Mouse (Mus musculus) MEL (cell line): ENCODE results near the gene Pfkm. TPM values are rescaled to one million over a fixed set of nuclear protein-coding genes. Genes with fewer than 3 reads are reported as not detected.

ENCODE experiments used
- DNase-seq: peaks from one replicate; pipeline ENCODE4 v3.0.0; 2011; ENCODE audit warnings: low read depth, low spot score
- H3K27ac ChIP-seq: 2 replicates; pipeline ENCODE4 v1.5.1; 2012; ENCODE audit warnings: low read depth, mild to moderate bottlenecking, control low read depth, low read length, moderate library complexity; ENCODE audit not compliant: control insufficient read depth
- H3K27me3 ChIP-seq, 2 experiments: fragments of 150-350 bp in 1 of 2; sonication (generic) in 1 of 2; 2 replicates each; pipeline ENCODE4 v1.6.1; 2012; ENCODE audit warnings: low read length in 2 of 2, mild to moderate bottlenecking in 2 of 2, improper control_type of control experiment in 1 of 2, moderate library complexity in 1 of 2; ENCODE audit not compliant: insufficient read depth in 2 of 2, control insufficient read depth in 1 of 2
- H3K36me3 ChIP-seq, 2 experiments: 2 replicates each; pipeline ENCODE4 v1.6.1; 2012 to 2014; ENCODE audit warnings: low read length in 2 of 2, improper control_type of control experiment in 1 of 2, inconsistent platforms in 1 of 2, mild to moderate bottlenecking in 1 of 2; ENCODE audit not compliant: insufficient read depth in 2 of 2, control insufficient read depth in 1 of 2
- H3K4me1 ChIP-seq, 2 experiments: fragments of 150-350 bp in 1 of 2; sonication (generic) in 1 of 2; 2 replicates each; pipeline ENCODE4 v1.6.1; 2012; ENCODE audit warnings: low read length in 2 of 2, improper control_type of control experiment in 1 of 2, mild to moderate bottlenecking in 1 of 2; ENCODE audit not compliant: insufficient read depth in 2 of 2, control insufficient read depth in 1 of 2
- H3K4me3 ChIP-seq, 2 experiments: fragments of 150-350 bp in 1 of 2; sonication (generic) in 1 of 2; 2 replicates each; pipeline ENCODE4 v1.5.1; 2012; ENCODE audit warnings: low read depth in 2 of 2, low read length in 2 of 2, mild to moderate bottlenecking in 2 of 2, moderate library complexity in 2 of 2, control low read depth in 1 of 2, improper control_type of control experiment in 1 of 2; ENCODE audit not compliant: control insufficient read depth in 1 of 2, insufficient read depth in 1 of 2
- H3K79me2 ChIP-seq: 2 replicates; pipeline ENCODE4 v1.6.1; 2012; ENCODE audit warnings: mild to moderate bottlenecking, low read length, moderate library complexity; ENCODE audit not compliant: control insufficient read depth, poor library complexity, insufficient read depth
- H3K9ac ChIP-seq: 2 replicates; pipeline ENCODE4 v1.6.1; 2012; ENCODE audit warnings: low read depth, mild to moderate bottlenecking, control low read depth, low read length, moderate library complexity; ENCODE audit not compliant: control insufficient read depth, poor library complexity, severe bottlenecking
- H3K9me3 ChIP-seq: fragments of 150-350 bp; sonication (generic); replicated peaks from 2 replicates; pipeline ENCODE4 v1.6.1; 2012; ENCODE audit warnings: mild to moderate bottlenecking, low read length, improper control_type of control experiment, moderate library complexity; ENCODE audit not compliant: insufficient read depth
- BHLHE40 ChIP-seq: IDR thresholded peaks from 2 replicates; pipeline ENCODE4 v1.6.1; 2012; ENCODE audit warnings: low read depth, mild to moderate bottlenecking, inconsistent platforms, low read length, improper control_type of control experiment, borderline replicate concordance
- CTCF ChIP-seq, 3 experiments: IDR thresholded peaks in 2 of 3; conservative IDR thresholded peaks in 1 of 3; 2 replicates each; pipeline ENCODE4 v1.5.1; 2011 to 2012; ENCODE audit warnings: low read length in 3 of 3, low read depth in 2 of 3, mild to moderate bottlenecking in 2 of 3, improper control_type of control experiment in 1 of 3, inconsistent platforms in 1 of 3, mixed read lengths in 1 of 3, moderate library complexity in 1 of 3; ENCODE audit not compliant: control insufficient read depth in 1 of 3, insufficient read depth in 1 of 3, poor library complexity in 1 of 3, severe bottlenecking in 1 of 3
- E2F4 ChIP-seq: IDR thresholded peaks from 2 replicates; pipeline ENCODE4 v1.6.1; 2011; ENCODE audit warnings: low read depth, low read length, improper control_type of control experiment, borderline replicate concordance
- ELF1 ChIP-seq: IDR thresholded peaks from 2 replicates; pipeline ENCODE4 v1.6.1; 2014; ENCODE audit warnings: low read depth, mild to moderate bottlenecking, inconsistent platforms, low read length, improper control_type of control experiment, moderate library complexity
- EP300 ChIP-seq, 2 experiments: IDR thresholded peaks; 2 replicates each; pipeline ENCODE4 v1.6.1; 2011; ENCODE audit warnings: improper control_type of control experiment in 2 of 2, low read length in 2 of 2, low read depth in 1 of 2, mild to moderate bottlenecking in 1 of 2
- ETS1 ChIP-seq: IDR thresholded peaks from 2 replicates; pipeline ENCODE4 v1.6.1; 2012; ENCODE audit warnings: low read depth, mild to moderate bottlenecking, inconsistent platforms, low read length, improper control_type of control experiment, moderate library complexity
- GABPA ChIP-seq: IDR thresholded peaks from 2 replicates; pipeline ENCODE4 v1.6.1; 2012; ENCODE audit warnings: low read depth, mild to moderate bottlenecking, inconsistent platforms, low read length, improper control_type of control experiment, moderate library complexity
- GATA1 ChIP-seq: IDR thresholded peaks from 2 replicates; pipeline ENCODE4 v1.6.1; 2011; ENCODE audit warnings: low read depth, low read length, improper control_type of control experiment
- HCFC1 ChIP-seq: IDR thresholded peaks from 2 replicates; pipeline ENCODE4 v1.6.1; 2012; ENCODE audit warnings: low read depth, mild to moderate bottlenecking, inconsistent platforms, low read length, improper control_type of control experiment, moderate library complexity
- JUND ChIP-seq: IDR thresholded peaks from 2 replicates; pipeline ENCODE4 v1.6.1; 2011; ENCODE audit warnings: low read depth, mild to moderate bottlenecking, improper control_type of control experiment, low read length
- KAT2A ChIP-seq: conservative IDR thresholded peaks from 2 replicates; pipeline ENCODE4 v1.6.1; 2012; ENCODE audit warnings: low read depth, low read length, improper control_type of control experiment, inconsistent platforms
- MAFK ChIP-seq: IDR thresholded peaks from 2 replicates; pipeline ENCODE4 v1.6.1; 2011; ENCODE audit warnings: low read depth, mild to moderate bottlenecking, low read length, improper control_type of control experiment, borderline replicate concordance
- MAX ChIP-seq: IDR thresholded peaks from 2 replicates; pipeline ENCODE4 v1.6.1; 2011; ENCODE audit warnings: low read length, improper control_type of control experiment
- MAZ ChIP-seq: IDR thresholded peaks from 2 replicates; pipeline ENCODE4 v1.6.1; 2012; ENCODE audit warnings: low read depth, mild to moderate bottlenecking, inconsistent platforms, low read length, improper control_type of control experiment
- MXI1 ChIP-seq: IDR thresholded peaks from 2 replicates; pipeline ENCODE4 v1.6.1; 2011; ENCODE audit warnings: mild to moderate bottlenecking, low read depth, low read length, improper control_type of control experiment
- MYB ChIP-seq: IDR thresholded peaks from 2 replicates; pipeline ENCODE4 v1.6.1; 2011; ENCODE audit warnings: mild to moderate bottlenecking, low read depth, low read length, improper control_type of control experiment
- MYC ChIP-seq: IDR thresholded peaks from 2 replicates; pipeline ENCODE4 v1.6.1; 2011; ENCODE audit warnings: low read depth, mild to moderate bottlenecking, low read length, improper control_type of control experiment, moderate library complexity
- NELFE ChIP-seq: IDR thresholded peaks from 2 replicates; pipeline ENCODE4 v1.6.1; 2011; ENCODE audit warnings: low read depth, low read length, improper control_type of control experiment
- NRF1 ChIP-seq: IDR thresholded peaks from 2 replicates; pipeline ENCODE4 v1.6.1; 2014; ENCODE audit warnings: low read depth, mild to moderate bottlenecking, inconsistent platforms, low read length, improper control_type of control experiment, moderate library complexity; ENCODE audit not compliant: poor library complexity, insufficient read depth, severe bottlenecking
- POLR2A ChIP-seq, 2 experiments: IDR thresholded peaks; 2 replicates each; pipeline ENCODE4 v1.6.1; 2011 to 2012; ENCODE audit warnings: low read length in 2 of 2, mild to moderate bottlenecking in 2 of 2, control low read depth in 1 of 2, improper control_type of control experiment in 1 of 2, low read depth in 1 of 2, moderate library complexity in 1 of 2; ENCODE audit not compliant: control insufficient read depth in 1 of 2, insufficient read depth in 1 of 2, poor library complexity in 1 of 2
- POLR2AphosphoS2 ChIP-seq: IDR thresholded peaks from 2 replicates; pipeline ENCODE4 v1.6.1; 2011; ENCODE audit warnings: low read length, improper control_type of control experiment
- POLR2AphosphoS5 ChIP-seq: IDR thresholded peaks from 2 replicates; pipeline ENCODE4 v1.6.1; 2012; ENCODE audit warnings: low read depth, borderline replicate concordance, mild to moderate bottlenecking, inconsistent platforms, low read length, moderate library complexity, mixed read lengths
- RAD21 ChIP-seq: IDR thresholded peaks from 2 replicates; pipeline ENCODE4 v1.6.1; 2011; ENCODE audit warnings: mild to moderate bottlenecking, low read depth, low read length, improper control_type of control experiment
- RCOR1 ChIP-seq: IDR thresholded peaks from 2 replicates; pipeline ENCODE4 v1.6.1; 2012; ENCODE audit warnings: low read depth, mild to moderate bottlenecking, inconsistent platforms, low read length, improper control_type of control experiment
- SMC3 ChIP-seq: IDR thresholded peaks from 2 replicates; pipeline ENCODE4 v1.6.1; 2011; ENCODE audit warnings: low read depth, low read length, improper control_type of control experiment
- TAL1 ChIP-seq: IDR thresholded peaks from 2 replicates; pipeline ENCODE4 v1.6.1; 2012; ENCODE audit warnings: mild to moderate bottlenecking, inconsistent platforms, low read length, moderate library complexity, mixed read lengths
- TBP ChIP-seq: IDR thresholded peaks from 2 replicates; pipeline ENCODE4 v1.8.0; 2011; ENCODE audit warnings: low read depth, low read length, improper control_type of control experiment
- TCF12 ChIP-seq: IDR thresholded peaks from 2 replicates; pipeline ENCODE4 v1.6.1; 2014; ENCODE audit warnings: low read depth, mild to moderate bottlenecking, inconsistent platforms, low read length, improper control_type of control experiment, moderate library complexity
- UBTF ChIP-seq: IDR thresholded peaks from 2 replicates; pipeline ENCODE4 v1.6.1; 2012; ENCODE audit warnings: low read depth, mild to moderate bottlenecking, inconsistent platforms, low read length, improper control_type of control experiment, moderate library complexity, borderline replicate concordance; ENCODE audit not compliant: insufficient read depth
- USF1 ChIP-seq: IDR thresholded peaks from 2 replicates; pipeline ENCODE4 v1.6.1; 2014; ENCODE audit warnings: low read depth, mild to moderate bottlenecking, inconsistent platforms, low read length, improper control_type of control experiment, moderate library complexity
- USF2 ChIP-seq, 2 experiments: IDR thresholded peaks; 2 replicates each; pipeline ENCODE4 v1.6.1; 2011 to 2012; ENCODE audit warnings: improper control_type of control experiment in 2 of 2, low read length in 2 of 2, borderline replicate concordance in 1 of 2, inconsistent platforms in 1 of 2, low read depth in 1 of 2, mild to moderate bottlenecking in 1 of 2; ENCODE audit not compliant: insufficient read depth in 1 of 2
- ZC3H11A ChIP-seq: IDR thresholded peaks from 2 replicates; pipeline ENCODE4 v1.6.1; 2012; ENCODE audit warnings: low read depth, mild to moderate bottlenecking, inconsistent platforms, low read length, improper control_type of control experiment
- ZKSCAN1 ChIP-seq: IDR thresholded peaks from 2 replicates; pipeline ENCODE4 v1.6.1; 2012; ENCODE audit warnings: low read depth, mild to moderate bottlenecking, inconsistent platforms, low read length, improper control_type of control experiment, moderate library complexity
- ZMIZ1 ChIP-seq: IDR thresholded peaks from 2 replicates; pipeline ENCODE4 v1.6.1; 2012; ENCODE audit warnings: low read depth, mild to moderate bottlenecking, inconsistent platforms, low read length, improper control_type of control experiment, moderate library complexity
- polyA plus RNA-seq, 2 experiments: library from polyadenylated mRNA; stranded (reverse) in 1 of 2; unstranded in 1 of 2; fragments of >175 nt in 1 of 2; fragments of >200 nt in 1 of 2; gene quantifications; 2 replicates each; pipeline versions ENCODE4 v1.2.1 to v1.2.4; 2012; ENCODE audit warnings: low replicate concordance in 2 of 2, low read depth in 1 of 2; ENCODE audit not compliant: insufficient read length in 2 of 2, insufficient read depth in 1 of 2, missing spikeins in 1 of 2
- total RNA-seq: library from RNA; depleted of rRNA; stranded (reverse); fragments of 300-350 nt; gene quantifications from 2 replicates; pipeline ENCODE4 v1.2.3, GENCODE M21; 2012

Pfkm gene
- total and polyA plus RNA-seq, 3 experiments = 125 to 150 TPM; not detected in 1

- H3K27ac ChIP-seq = peak within 1 kb of the TSS; percentile 97
- H3K4me1 ChIP-seq = peaks cover 22 to 25% of the 10 kb centered on the region in 2 experiments
- H3K9ac ChIP-seq = peak within 1 kb of the TSS; percentile 89
- peak within 1 kb of the TSS; percentile 82 to 83 for H3K4me3 ChIP-seq
- H3K9me3 ChIP-seq = no peaks in the 10 kb centered on the region
- H3K27me3 ChIP-seq = no peaks in the 10 kb centered on the region
- DNase-seq = peak; percentile 99
- peaks cover 7 to 35% of the 10 kb centered on the region in 2 experiments for H3K36me3 ChIP-seq
- peaks cover 54% of the 10 kb centered on the region for H3K79me2 ChIP-seq
- TF ChIP-seq MAZ (peak; percentile 68; the same call in 1 of the 2 replicates), EP300 (IDR thresholded peaks at IDR 0.05; ENCODE audit: low read depth in 1 of 2, low read length in 2 of 2) (no peak; a peak in 1 of 4 replicates), USF1 (no peak), MYB (peak; percentile 48), SMC3 (no peak), HCFC1 (peak; percentile 87), TCF12 (peak; percentile 56; the same call in 1 of the 2 replicates), TBP (peak; percentile 92), ETS1 (peak; percentile 42), BHLHE40 (no peak), TAL1 (no peak), UBTF (peak; percentile 95; the same call in 1 of the 2 replicates), MAX (peak; percentile 81), ZMIZ1 (no peak; the same call in none of the 2 replicates), E2F4 (peak; percentile 94; the same call in 1 of the 2 replicates), USF2 (IDR thresholded peaks at IDR 0.05; ENCODE audit: borderline replicate concordance in 1 of 2, insufficient read depth in 1 of 2, low read depth in 1 of 2, low read length in 2 of 2) (no peak), POLR2A (IDR thresholded peaks at IDR 0.05; ENCODE audit: control insufficient read depth in 1 of 2, insufficient read depth in 1 of 2, low read depth in 1 of 2, low read length in 2 of 2, poor library complexity in 1 of 2) (peak; percentile 64 to 96; a peak in 3 of 4 replicates), NELFE (peak; percentile 93), JUND (no peak), NRF1 (peak; percentile 84), MXI1 (peak; percentile 68), ELF1 (peak; percentile 86), MAFK (no peak), ZKSCAN1 (no peak), POLR2AphosphoS5 (no peak), GATA1 (no peak), CTCF (IDR thresholded peaks at IDR 0.05 in 2 of 3, conservative IDR thresholded peaks at IDR 0.05 in 1 of 3; ENCODE audit: control insufficient read depth in 1 of 3, insufficient read depth in 1 of 3, low read depth in 2 of 3, low read length in 3 of 3, poor library complexity in 1 of 3, severe bottlenecking in 1 of 3) (no peak), POLR2AphosphoS2 (peak; percentile 55; the same call in 1 of the 2 replicates), ZC3H11A (no peak), KAT2A (peak; percentile 67), MYC (no peak; the same call in 1 of the 2 replicates), GABPA (no peak), RCOR1 (no peak), RAD21 (no peak)
Measured at GRCm38 (mm10) chr15:98093121-98094011, 977 bp downstream of the Pfkm start, which contains the start of gene Senp1. TSS of gene Senp1 (minus strand) at chr15:98093744.
